Mouse (Mus musculus): ENCODE measurements around the gene Vstm5. TPM values are rescaled to one million over a fixed set of nuclear protein-coding genes. Genes with fewer than 3 reads are reported as not detected.

The Vstm5 gene
- 0.68 TPM for polyA plus RNA-seq (2015; fragmentation: Illumina TruSeq; extraction: RNeasy Lipid Tissue Mini Kit (QIAGEN cat#74804); ENCODE audit: insufficient read depth, low read depth, low replicate concordance)

GRCm38 (mm10) chr9:15239042-15239925 is at the start of gene Vstm5:
TSS of gene Vstm5 (plus strand) at chr9:15239045.

GRCm38 (mm10) chr9:15279649-15280490 is 41.0 kb downstream of the Vstm5 start, which contains the start of gene Med17:
TSS of gene Med17 (minus strand) at chr9:15279931.

DNA sequence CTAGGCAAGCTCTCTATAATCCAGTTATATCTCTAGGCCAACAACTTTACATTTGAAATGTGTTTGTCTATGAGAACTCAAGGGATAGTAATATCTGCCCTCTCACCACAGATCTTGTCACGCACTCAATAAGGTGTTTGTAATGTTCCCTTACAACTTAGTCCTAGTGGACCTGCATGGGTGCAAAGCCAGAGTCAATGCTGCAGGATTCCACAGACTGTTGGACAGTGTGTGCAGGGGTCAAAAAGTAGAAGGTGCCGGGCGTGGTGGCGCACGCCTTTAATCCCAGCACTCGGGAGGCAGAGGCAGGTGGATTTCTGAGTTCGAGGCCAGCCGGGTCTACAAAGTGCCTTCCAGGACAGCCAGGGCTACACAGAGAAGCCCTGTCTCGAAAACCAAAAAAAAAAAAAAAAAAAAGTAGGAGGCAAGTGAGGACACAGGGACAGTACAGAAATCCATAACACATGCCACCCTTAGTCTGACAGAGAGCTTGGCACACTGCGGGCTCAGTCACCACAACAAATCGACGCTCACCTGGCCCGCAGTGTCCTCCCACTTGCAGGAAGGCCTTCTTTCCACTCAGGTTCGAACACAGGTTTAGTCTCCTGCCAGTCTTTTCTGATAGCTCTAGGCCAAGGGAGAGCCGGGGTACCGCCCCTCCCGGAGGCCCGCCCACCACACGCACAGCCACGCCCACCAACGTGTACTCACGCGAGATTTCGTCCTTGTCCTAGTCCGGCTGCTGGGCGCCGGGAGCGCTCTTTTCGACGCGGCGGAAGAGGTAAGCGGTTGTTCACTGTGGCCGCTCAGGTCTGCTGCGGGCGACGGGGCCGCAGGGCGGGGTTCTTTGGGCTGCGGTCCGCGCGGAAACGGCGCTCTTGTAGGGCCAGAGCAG is 66.9 kb downstream of the Vstm5 start, which contains the start of gene Taf1d:
Gene Taf1d (plus strand): TSS at position 712 of the 895 bp plus-strand sequence.

DNA sequence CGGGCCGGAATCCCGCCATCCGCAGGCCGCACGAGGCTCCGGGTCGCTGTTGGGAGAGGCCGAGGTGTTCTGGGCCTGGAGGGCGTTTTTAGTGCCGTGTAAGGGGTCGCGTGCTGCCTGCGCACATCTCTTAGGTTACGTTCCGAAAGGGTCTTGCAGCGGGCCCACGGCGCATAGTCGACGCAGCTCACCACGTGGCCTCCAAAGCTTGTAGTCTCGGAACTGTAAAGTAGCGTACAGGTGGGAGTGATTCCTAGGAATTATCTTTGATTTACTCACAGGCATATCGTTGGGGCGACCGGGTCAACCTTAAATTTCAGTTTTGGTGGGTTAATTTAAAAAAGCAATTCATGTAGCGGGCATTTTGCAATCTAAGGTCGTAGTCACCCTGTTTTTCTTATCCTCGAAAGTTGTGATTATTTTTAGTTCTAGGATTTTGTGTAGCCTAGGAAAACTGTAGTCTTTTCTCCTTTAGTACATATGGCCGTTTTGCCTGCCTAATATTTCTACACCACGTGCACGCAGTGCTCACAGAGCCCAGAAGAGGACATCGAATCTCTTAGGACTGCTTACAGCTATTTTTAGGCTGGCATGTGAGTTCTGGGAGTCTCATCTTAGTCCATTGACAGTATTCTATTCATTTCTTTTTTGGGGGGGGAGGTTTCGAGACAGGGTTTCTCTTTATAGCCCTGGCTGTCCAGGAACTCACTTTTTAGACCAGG is 67.7 kb downstream of the Vstm5 start, which contains the start of gene 4931406C07Rik:
Gene 4931406C07Rik (minus strand): TSS at position 51 of the 722 bp plus-strand sequence.

Other genes starting within 250 kb of the Vstm5 start
- gene Panx1, start 193.6 kb upstream of the Vstm5 start, polyA plus RNA-seq (2015; fragmentation: Illumina TruSeq; extraction: RNeasy Lipid Tissue Mini Kit (QIAGEN cat#74804); ENCODE audit: insufficient read depth, low read depth, low replicate concordance) = 1.8 TPM
- not detected for gene Hephl1, start 126.9 kb upstream of the Vstm5 start, polyA plus RNA-seq (2015; fragmentation: Illumina TruSeq; extraction: RNeasy Lipid Tissue Mini Kit (QIAGEN cat#74804); ENCODE audit: insufficient read depth, low read depth, low replicate concordance)
- 7.9 TPM for gene Med17, start 40.9 kb downstream of the Vstm5 start, polyA plus RNA-seq (2015; fragmentation: Illumina TruSeq; extraction: RNeasy Lipid Tissue Mini Kit (QIAGEN cat#74804); ENCODE audit: insufficient read depth, low read depth, low replicate concordance)
- gene Taf1d, start 67.2 kb downstream of the Vstm5 start, polyA plus RNA-seq (2015; fragmentation: Illumina TruSeq; extraction: RNeasy Lipid Tissue Mini Kit (QIAGEN cat#74804); ENCODE audit: insufficient read depth, low read depth, low replicate concordance) = 18.4 TPM
- gene 4931406C07Rik, start 67.4 kb downstream of the Vstm5 start, polyA plus RNA-seq (2015; fragmentation: Illumina TruSeq; extraction: RNeasy Lipid Tissue Mini Kit (QIAGEN cat#74804); ENCODE audit: insufficient read depth, low read depth, low replicate concordance) = 4.8 TPM
- gene Cep295, start 118.7 kb downstream of the Vstm5 start, polyA plus RNA-seq (2015; fragmentation: Illumina TruSeq; extraction: RNeasy Lipid Tissue Mini Kit (QIAGEN cat#74804); ENCODE audit: insufficient read depth, low read depth, low replicate concordance) = 6.0 TPM

All from pancreas, adult 10 weeks (tissue).